Mouse (Mus musculus) cortical plate, adult 2 months (tissue): Measurements from ENCODE around the gene Stambpl1.

Experiments
- CTCF ChIP-seq: fragments of 200-500 bp; IDR thresholded peaks from 2 replicates; pipeline ENCODE4 v1.5.1; 2011; ENCODE audit warnings: mild to moderate bottlenecking, control low read depth, low read length; ENCODE audit not compliant: insufficient read depth; ENCODE audit errors: extremely low read depth
- POLR2A ChIP-seq: fragments of 200-500 bp; IDR thresholded peaks from 2 replicates; pipeline ENCODE4 v1.6.1; 2011; ENCODE audit warnings: mild to moderate bottlenecking, low read length, control low read depth; ENCODE audit not compliant: insufficient read depth; ENCODE audit errors: extremely low read depth

- no peak for TF ChIP-seq CTCF
- TF ChIP-seq POLR2A = no peak
These were observed 48.4 kb downstream of the Stambpl1 start for GRCm38 (mm10) chr19:34240273-34241039.
